Comparison of ENCODE assay signal across 28 mouse cellular contexts in the genomic region with DNA sequence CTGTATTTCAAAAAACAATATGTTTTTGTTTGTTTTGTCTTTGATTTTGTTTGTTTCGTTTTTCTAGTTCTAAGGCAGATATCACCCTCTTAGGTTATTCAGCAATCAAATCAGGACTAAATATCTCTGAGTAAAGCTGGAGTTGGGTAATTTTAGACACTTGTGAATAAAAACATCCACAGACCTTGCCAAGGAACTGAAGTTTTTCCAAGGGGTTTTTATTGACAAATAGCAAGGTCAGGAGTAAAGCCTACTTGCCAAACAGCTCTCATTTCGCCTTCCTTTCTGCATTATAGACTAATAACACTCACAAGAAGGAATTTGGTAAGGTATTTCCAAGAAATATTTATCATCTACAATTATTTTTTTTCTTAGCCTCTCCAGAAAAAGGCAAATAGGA. TPM values are rescaled to one million over a fixed set of nuclear protein-coding genes. Genes with fewer than 3 reads are reported as not detected.
A peak's percentile ranks its signal among the peaks of the same experiment; 100 is the strongest.
DNase-seq lines count a peak whose midpoint lies in the region; ATAC-seq and TF ChIP-seq lines count a peak whose summit lies in the region.
"Had no signal": no experiment of that assay in that cellular context is flagged by ENCODE, and none has a peak within 500 bp of the region (broad histone marks: within the 10 kb centered on the region; RNA-seq: fewer than 3 reads in every experiment).

No protein-coding gene starts in this region.

- H3K9ac ChIP-seq in kidney, postnatal 0 days (ENCODE audit: low read depth, low read length), result no peak overlapping the region
- H3K9ac ChIP-seq: embryonic facial prominence, embryonic 13.5 days; embryonic facial prominence, embryonic 15.5 days; forebrain, embryonic 12.5 days had no signal

- H3K4me1 ChIP-seq in kidney, postnatal 0 days (replicated peaks; ENCODE audit: insufficient read depth, low read length), result no peaks in the 10 kb centered on the region
- H3K4me1 ChIP-seq: embryonic facial prominence, embryonic 13.5 days; embryonic facial prominence, embryonic 15.5 days; forebrain, embryonic 10.5 days; forebrain, embryonic 12.5 days had no signal

- no peak overlapping the region for H3K4me2 ChIP-seq in kidney, postnatal 0 days (ENCODE audit: low read length)
- H3K4me2 ChIP-seq: embryonic facial prominence, embryonic 13.5 days; embryonic facial prominence, embryonic 15.5 days; forebrain, embryonic 12.5 days had no signal

- 67% methylated on average over 2 of the region's 2 CpGs for WGBS in kidney, postnatal 0 days

- DNase-seq in gastrocnemius, adult 18-20 months (ENCODE audit: low spot score), result peak; percentile 14
- no peak for DNase-seq in gastrocnemius, postnatal 14 days
- DNase-seq in kidney, postnatal 0 days (ENCODE audit: low spot score), result peak; percentile 24
- DNase-seq in kidney, adult 9 months, result no peak
- peak; percentile 27 for DNase-seq in skeletal muscle tissue, adult 2 months (ENCODE audit: low read depth, low spot score)
- DNase-seq in frontal cortex, postnatal 10 days (ENCODE audit: low spot score in 2 of 2), result no peak
- DNase-seq: adrenal gland, adult 8-10 months; adrenal gland, postnatal 14 days; cerebellum, adult 11 months; cerebellum, adult 18-20 months; cerebellum, adult 8-10 months; cerebellum, adult 9-11 months; cerebellum, postnatal 14 days; cerebellum, postnatal 36 days; embryo, embryonic 11 days had no signal

- H3K27me3 ChIP-seq in kidney, postnatal 0 days (ENCODE audit: insufficient read depth, low read length), result no peaks in the 10 kb centered on the region
- H3K27me3 ChIP-seq: embryonic facial prominence, embryonic 13.5 days; embryonic facial prominence, embryonic 15.5 days; forebrain, embryonic 12.5 days had no signal

- ATAC-seq in kidney, postnatal 0 days (replicated peaks; ENCODE audit: low FRiP score, low read depth), result no peak
- ATAC-seq: forebrain, embryonic 14.5 days; forebrain, embryonic 16.5 days had no signal

- TF ChIP-seq CTCF in kidney, postnatal 0 days (IDR thresholded peaks at IDR 0.05; ENCODE audit: low read depth), result no peak

- H3K36me3 ChIP-seq in kidney, postnatal 0 days (ENCODE audit: insufficient read depth, low read length), result no peaks in the 10 kb centered on the region
- H3K36me3 ChIP-seq: embryonic facial prominence, embryonic 13.5 days; embryonic facial prominence, embryonic 15.5 days; forebrain, embryonic 10.5 days; forebrain, embryonic 12.5 days had no signal

- H3K9me3 ChIP-seq in kidney, postnatal 0 days (replicated peaks; ENCODE audit: low read length), result no peaks in the 10 kb centered on the region
- H3K9me3 ChIP-seq: embryonic facial prominence, embryonic 13.5 days; embryonic facial prominence, embryonic 15.5 days; forebrain, embryonic 10.5 days; forebrain, embryonic 12.5 days had no signal

- H3K4me3 ChIP-seq in kidney, postnatal 0 days (replicated peaks; ENCODE audit: low read depth, low read length), result no peak overlapping the region
- H3K4me3 ChIP-seq: embryonic facial prominence, embryonic 13.5 days; embryonic facial prominence, embryonic 15.5 days; erythroblast, embryonic 14.5 days; forebrain, embryonic 10.5 days; forebrain, embryonic 12.5 days had no signal

- intact Hi-C loops in gastrocnemius, postnatal 14 days (cut with DNase I; ENCODE audit: low total_unique reads), result no loop called here

- H3K27ac ChIP-seq in kidney, postnatal 0 days, result no peak overlapping the region
- H3K27ac ChIP-seq: embryonic facial prominence, embryonic 13.5 days; embryonic facial prominence, embryonic 15.5 days; forebrain, embryonic 10.5 days; forebrain, embryonic 12.5 days had no signal

RNA-seq across cellular contexts. Expression of a gene that starts 6.5 kb away (rescaled TPM):
- total RNA-seq in gastrocnemius, adult 18-20 months (2021), result not detected
- not detected for total RNA-seq in gastrocnemius, postnatal 14 days (2021)
- 0.65 and 0.78 TPM in 2 replicates for polyA plus RNA-seq in kidney, postnatal 0 days (2015; fragmentation: Nextera tagmentation; extraction: Ambion mirVana)
- total RNA-seq: common myeloid progenitor, adult 5-6 weeks; MEL had no signal
- polyA plus RNA-seq: brain, embryonic 14.5 days; C2C12; erythroblast, embryonic 14.5 days; forebrain, embryonic 14.5 days; forebrain, embryonic 16.5 days had no signal

RNA-seq across cellular contexts. Expression of a gene that starts 29.1 kb away (rescaled TPM):
- total RNA-seq in gastrocnemius, adult 18-20 months (2021), result not detected
- total RNA-seq in gastrocnemius, postnatal 14 days (2021), result not detected
- polyA plus RNA-seq in kidney, postnatal 0 days (2015; fragmentation: Nextera tagmentation; extraction: Ambion mirVana), result 192 and 215 TPM in 2 replicates
- total RNA-seq: common myeloid progenitor, adult 5-6 weeks; ES-E14; MEL had no signal
- polyA plus RNA-seq: brain, embryonic 14.5 days; C2C12; embryonic facial prominence, embryonic 11.5 days; erythroblast, embryonic 14.5 days; forebrain, embryonic 10.5 days; forebrain, embryonic 14.5 days; forebrain, embryonic 16.5 days had no signal

RNA-seq across cellular contexts. Expression of a gene that starts 59.9 kb away (rescaled TPM):
- total RNA-seq in gastrocnemius, adult 18-20 months (2021), result not detected
- total RNA-seq in gastrocnemius, postnatal 14 days (2021), result not detected
- 6.8 and 8.0 TPM in 2 replicates for polyA plus RNA-seq in kidney, postnatal 0 days (2015; fragmentation: Nextera tagmentation; extraction: Ambion mirVana)
- total RNA-seq: adrenal gland, adult 8-10 months; common myeloid progenitor, adult 5-6 weeks; ES-E14; MEL had no signal
- polyA plus RNA-seq: brain, embryonic 14.5 days; C2C12; embryonic facial prominence, embryonic 11.5 days; embryonic facial prominence, embryonic 13.5 days; erythroblast, embryonic 14.5 days; forebrain, embryonic 10.5 days; forebrain, embryonic 12.5 days; forebrain, embryonic 14.5 days; forebrain, embryonic 16.5 days had no signal

Comparison
In these comparisons a context has a peak if more than half of its experiments do, and no peak if none do; other contexts are left out.
1. DNase-seq: peak in gastrocnemius, adult 18-20 months (single experiment), kidney, postnatal 0 days (single experiment) and skeletal muscle tissue, adult 2 months (single experiment); none in gastrocnemius, postnatal 14 days (single experiment), kidney, adult 9 months (single experiment) and frontal cortex, postnatal 10 days (0 of 2).